Mouse (Mus musculus) bone marrow, adult 2 months (tissue): ENCODE results near the gene Bmper.

ENCODE experiments used
- CTCF ChIP-seq: fragments of 200-500 bp; IDR thresholded peaks from 2 replicates; pipeline ENCODE4 v1.5.1; 2011; ENCODE audit warnings: low read length, control low read depth; ENCODE audit not compliant: control insufficient read depth, insufficient read depth
- POLR2A ChIP-seq: fragments of 200-500 bp; IDR thresholded peaks from 2 replicates; pipeline ENCODE4 v1.6.1; 2011; ENCODE audit warnings: low read depth, mild to moderate bottlenecking, control low read depth, low read length, borderline replicate concordance; ENCODE audit not compliant: control insufficient read depth

- TF ChIP-seq CTCF (no peak), POLR2A (no peak)
These were observed 272.5 kb downstream of the Bmper start for GRCm38 (mm10) chr9:23495400-23495799.
